Mouse (Mus musculus): ENCODE results near the gene Sugct. TPM values are rescaled to one million over a fixed set of nuclear protein-coding genes. Genes with fewer than 3 reads are reported as not detected.
"Not testable (repeated sequence)": the region's sequence is repeated elsewhere in the genome, so short reads cannot be mapped to it uniquely, and the experiment has no call there.

The Sugct gene
- polyA plus RNA-seq, 1 experiment, result 0.18 TPM

GRCm38 (mm10) chr13:16831840-16832239, 863.5 kb downstream of the Sugct start:
- TF ChIP-seq POLR2A (IDR thresholded peaks at IDR 0.05; ENCODE audit: low read depth, low read length) (no peak), CTCF (IDR thresholded peaks at IDR 0.05; ENCODE audit: extremely low read depth, insufficient read depth, insufficient read length, insufficient replicate concordance) (no peak)
- H3K36me3 ChIP-seq (ENCODE audit: control insufficient read depth, insufficient read depth, low read length), result no peaks in the 10 kb centered on the region
- no peaks in the 10 kb centered on the region for H3K4me1 ChIP-seq (ENCODE audit: control insufficient read depth, insufficient read depth, insufficient read length)
- no peaks in the 10 kb centered on the region for H3K27me3 ChIP-seq (ENCODE audit: control insufficient read depth, insufficient read depth, low read length)
- no peak overlapping the region for H3K4me3 ChIP-seq (ENCODE audit: extremely low read depth, insufficient read depth, insufficient read length)
- no peak overlapping the region for H3K27ac ChIP-seq (ENCODE audit: insufficient read depth, low read length)
- 77% methylated on average over 8 of the region's 8 CpGs for WGBS
- no peak for DNase-seq (ENCODE audit: low read depth in 1 of 2, low spot score in 2 of 2)

GRCm38 (mm10) chr13:16830291-16830690, 865.1 kb downstream of the Sugct start:
- not testable (repeated sequence) for H3K36me3 ChIP-seq (ENCODE audit: control insufficient read depth, insufficient read depth, low read length); H3K4me3 ChIP-seq (ENCODE audit: extremely low read depth, insufficient read depth, insufficient read length); H3K27me3 ChIP-seq (ENCODE audit: control insufficient read depth, insufficient read depth, low read length); H3K4me1 ChIP-seq (ENCODE audit: control insufficient read depth, insufficient read depth, insufficient read length); DNase-seq (ENCODE audit: low read depth in 1 of 2, low spot score in 2 of 2); H3K27ac ChIP-seq (ENCODE audit: insufficient read depth, low read length)
- WGBS, result 95% methylated on average over 6 of the region's 6 CpGs

GRCm38 (mm10) chr13:16829589-16829988, 865.8 kb downstream of the Sugct start:
- H3K36me3 ChIP-seq (ENCODE audit: control insufficient read depth, insufficient read depth, low read length), result no peaks in the 10 kb centered on the region
- no peak for TF ChIP-seq CTCF (IDR thresholded peaks at IDR 0.05; ENCODE audit: extremely low read depth, insufficient read depth, insufficient read length, insufficient replicate concordance)
- WGBS, result 92% methylated on average over 2 of the region's 2 CpGs
- no peak overlapping the region for H3K4me3 ChIP-seq (ENCODE audit: extremely low read depth, insufficient read depth, insufficient read length)
- H3K27me3 ChIP-seq (ENCODE audit: control insufficient read depth, insufficient read depth, low read length), result no peaks in the 10 kb centered on the region
- no peaks in the 10 kb centered on the region for H3K4me1 ChIP-seq (ENCODE audit: control insufficient read depth, insufficient read depth, insufficient read length)
- H3K27ac ChIP-seq (ENCODE audit: insufficient read depth, low read length), result no peak overlapping the region
- DNase-seq (ENCODE audit: low read depth in 1 of 2, low spot score in 2 of 2), result no peak

- no peaks in the 10 kb centered on the region for H3K4me1 ChIP-seq (ENCODE audit: control insufficient read depth, insufficient read depth, insufficient read length)
- TF ChIP-seq CTCF (IDR thresholded peaks at IDR 0.05; ENCODE audit: extremely low read depth, insufficient read depth, insufficient read length, insufficient replicate concordance) (no peak), POLR2A (IDR thresholded peaks at IDR 0.05; ENCODE audit: low read depth, low read length) (no peak)
- DNase-seq (ENCODE audit: low read depth in 1 of 2, low spot score in 2 of 2), result no peak
- H3K4me3 ChIP-seq (ENCODE audit: extremely low read depth, insufficient read depth, insufficient read length), result no peak overlapping the region
- H3K27me3 ChIP-seq (ENCODE audit: control insufficient read depth, insufficient read depth, low read length), result no peaks in the 10 kb centered on the region
- H3K27ac ChIP-seq (ENCODE audit: insufficient read depth, low read length), result no peak overlapping the region
- H3K36me3 ChIP-seq (ENCODE audit: control insufficient read depth, insufficient read depth, low read length), result no peaks in the 10 kb centered on the region
- WGBS, result 87% methylated on average over 6 of the region's 6 CpGs
These were observed 869.7 kb downstream of the Sugct start for GRCm38 (mm10) chr13:16825619-16826018.

- Histone ChIP-seq H3K4me1 (ENCODE audit: control insufficient read depth, insufficient read depth, insufficient read length) (no peaks in the 10 kb centered on the region), H3K27me3 (ENCODE audit: control insufficient read depth, insufficient read depth, low read length) (no peaks in the 10 kb centered on the region), H3K4me3 (ENCODE audit: extremely low read depth, insufficient read depth, insufficient read length) (no peak overlapping the region), H3K27ac (ENCODE audit: insufficient read depth, low read length) (no peak overlapping the region), H3K36me3 (ENCODE audit: control insufficient read depth, insufficient read depth, low read length) (no peaks in the 10 kb centered on the region)
- TF ChIP-seq POLR2A (IDR thresholded peaks at IDR 0.05; ENCODE audit: low read depth, low read length) (no peak), CTCF (IDR thresholded peaks at IDR 0.05; ENCODE audit: extremely low read depth, insufficient read depth, insufficient read length, insufficient replicate concordance) (no peak)
- WGBS, result 92% methylated on average over 4 of the region's 4 CpGs
- DNase-seq (ENCODE audit: low read depth in 1 of 2, low spot score in 2 of 2), result no peak
These were observed 873.6 kb downstream of the Sugct start for GRCm38 (mm10) chr13:16821785-16822184.

GRCm38 (mm10) chr13:16817471-16817870, 877.9 kb downstream of the Sugct start:
- peak in 1 of 2 experiments; percentile 12 for DNase-seq (ENCODE audit: low read depth in 1 of 2, low spot score in 2 of 2)
- no peak overlapping the region for H3K4me3 ChIP-seq (ENCODE audit: extremely low read depth, insufficient read depth, insufficient read length)
- H3K36me3 ChIP-seq (ENCODE audit: control insufficient read depth, insufficient read depth, low read length), result no peaks in the 10 kb centered on the region
- no peaks in the 10 kb centered on the region for H3K27me3 ChIP-seq (ENCODE audit: control insufficient read depth, insufficient read depth, low read length)
- TF ChIP-seq CTCF (IDR thresholded peaks at IDR 0.05; ENCODE audit: extremely low read depth, insufficient read depth, insufficient read length, insufficient replicate concordance) (no peak), POLR2A (IDR thresholded peaks at IDR 0.05; ENCODE audit: low read depth, low read length) (no peak)
- no peaks in the 10 kb centered on the region for H3K4me1 ChIP-seq (ENCODE audit: control insufficient read depth, insufficient read depth, insufficient read length)
- WGBS, result 77% methylated on average over 6 of the region's 6 CpGs
- no peak overlapping the region for H3K27ac ChIP-seq (ENCODE audit: insufficient read depth, low read length)

GRCm38 (mm10) chr13:16816747-16817146, 878.6 kb downstream of the Sugct start:
- 38% methylated on average over 5 of the region's 5 CpGs for WGBS
- Histone ChIP-seq H3K36me3 (ENCODE audit: control insufficient read depth, insufficient read depth, low read length) (no peaks in the 10 kb centered on the region), H3K4me1 (ENCODE audit: control insufficient read depth, insufficient read depth, insufficient read length) (no peaks in the 10 kb centered on the region), H3K27me3 (ENCODE audit: control insufficient read depth, insufficient read depth, low read length) (no peaks in the 10 kb centered on the region), H3K27ac (ENCODE audit: insufficient read depth, low read length) (no peak overlapping the region), H3K4me3 (ENCODE audit: extremely low read depth, insufficient read depth, insufficient read length) (no peak overlapping the region)
- TF ChIP-seq POLR2A (IDR thresholded peaks at IDR 0.05; ENCODE audit: low read depth, low read length) (no peak), CTCF (IDR thresholded peaks at IDR 0.05; ENCODE audit: extremely low read depth, insufficient read depth, insufficient read length, insufficient replicate concordance) (no peak)
- no peak for DNase-seq (ENCODE audit: low read depth in 1 of 2, low spot score in 2 of 2)

Measured in spleen, adult 2 months (tissue).